Mouse (Mus musculus) midbrain, embryonic 15.5 days (tissue): ENCODE data around the gene Casz1. TPM values are rescaled to one million over a fixed set of nuclear protein-coding genes. Genes with fewer than 3 reads are reported as not detected.

Experiments
- ATAC-seq: fragments of 200-750 bp; cut with Nextera tagmentation; replicated peaks from 2 replicates; pipeline ENCODE4 v1.8.0; 2017; ENCODE audit warnings: moderate TSS enrichment
- H3K27ac ChIP-seq: fragments of 300-500 bp; sonication (generic); 2 replicates; pipeline ENCODE4 v1.5.1; 2015; ENCODE audit warnings: mild to moderate bottlenecking, inconsistent platforms
- H3K27me3 ChIP-seq: fragments of 300-500 bp; sonication (generic); replicated peaks from 2 replicates; pipeline ENCODE4 v1.6.1; 2015; ENCODE audit warnings: inconsistent platforms
- H3K36me3 ChIP-seq: fragments of 300-500 bp; sonication (generic); replicated peaks from 2 replicates; pipeline ENCODE4 v1.6.1; 2015; ENCODE audit warnings: inconsistent platforms
- H3K4me1 ChIP-seq: fragments of 300-500 bp; sonication (generic); 2 replicates; pipeline ENCODE4 v1.6.1; 2015; ENCODE audit warnings: inconsistent platforms
- H3K4me2 ChIP-seq: fragments of 300-500 bp; sonication (generic); 2 replicates; pipeline ENCODE4 v1.6.1; 2015; ENCODE audit warnings: inconsistent platforms, mild to moderate bottlenecking, moderate library complexity
- H3K4me3 ChIP-seq: fragments of 300-500 bp; sonication (generic); 2 replicates; pipeline ENCODE4 v1.5.1; 2015; ENCODE audit warnings: mild to moderate bottlenecking, inconsistent platforms
- H3K9ac ChIP-seq: fragments of 300-500 bp; sonication (generic); 2 replicates; pipeline ENCODE4 v1.6.1; 2015; ENCODE audit warnings: mild to moderate bottlenecking, inconsistent platforms
- H3K9me3 ChIP-seq: fragments of 300-500 bp; sonication (generic); 2 replicates; pipeline ENCODE4 v1.6.1; 2016; ENCODE audit warnings: inconsistent platforms
- WGBS: fragments of 180-500 bp; shearing (Covaris S2); methylation state at CpG from one replicate; pipeline ENCODE4 v1.1.7; 2015; ENCODE audit warnings: mixed read lengths; 5-methylcytosine and 5-hydroxymethylcytosine counted together
- polyA plus RNA-seq: library from polyadenylated mRNA; unstranded; fragments of >200 nt; fragmentation: Nextera tagmentation; extraction: Ambion mirVana; gene quantifications from 2 replicates; pipeline ENCODE4 v1.2.1, GENCODE M21; 2015

The Casz1 gene
- polyA plus RNA-seq, 1 experiment from 2014 or later = 2.8 TPM

DNA sequence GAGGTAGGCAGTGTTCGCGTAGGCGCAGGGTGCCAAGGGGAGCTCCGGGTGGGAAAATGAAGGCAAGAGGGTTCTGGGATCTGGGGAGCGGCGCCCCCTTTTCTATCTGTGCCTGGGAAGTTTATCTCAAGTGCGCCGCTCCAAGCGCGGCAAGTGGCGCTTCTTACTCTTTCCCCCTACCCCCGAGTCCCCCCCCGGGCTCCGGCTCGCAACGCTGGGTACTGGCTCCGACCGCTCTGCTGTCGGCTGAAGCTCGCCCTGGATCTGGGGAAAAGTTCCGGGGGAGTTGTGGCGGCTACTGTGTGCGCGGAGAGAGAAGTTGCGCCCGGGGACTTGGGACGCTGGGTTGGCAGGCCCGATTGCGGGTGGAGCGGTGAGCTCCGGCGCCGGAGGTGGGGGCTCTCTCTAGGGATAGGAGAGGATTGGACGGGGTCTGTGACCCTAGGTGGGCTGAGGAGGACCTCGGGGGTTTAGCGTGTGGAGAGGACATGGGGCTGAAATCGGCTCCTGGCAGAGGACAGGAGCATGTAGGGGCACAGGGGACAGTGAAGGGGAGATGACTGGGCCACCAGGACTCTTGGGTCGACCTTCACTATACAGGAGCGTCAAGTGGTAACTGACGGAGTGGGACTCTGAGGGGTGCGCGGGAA lies 1.1 kb downstream of the Casz1 start:
- no peaks in the 10 kb centered on the region for H3K36me3 ChIP-seq
- H3K9me3 ChIP-seq = no peaks in the 10 kb centered on the region
- H3K4me2 ChIP-seq = peak overlapping the region; percentile 99
- peak overlapping the region; percentile 18; the same call in 1 of the 2 replicates for H3K9ac ChIP-seq
- ATAC-seq = no peak
- H3K27ac ChIP-seq = no peak overlapping the region
- WGBS = under 1% methylated on average over 42 of the region's 42 CpGs
- H3K4me3 ChIP-seq = peak overlapping the region; percentile 59
- peaks cover 74% of the 10 kb centered on the region for H3K27me3 ChIP-seq
- H3K4me1 ChIP-seq = peaks cover 48% of the 10 kb centered on the region

- H3K9ac ChIP-seq = 0 out of 2 replicates have a peak overlapping the region, but pooled peaks have one; percentile 18
- WGBS = under 1% methylated on average over 63 of the region's 64 CpGs
- H3K27me3 ChIP-seq = peaks cover 74% of the 10 kb centered on the region
- no peaks in the 10 kb centered on the region for H3K9me3 ChIP-seq
- H3K27ac ChIP-seq = no peak overlapping the region
- H3K36me3 ChIP-seq = no peaks in the 10 kb centered on the region
- peak overlapping the region; percentile 99 for H3K4me2 ChIP-seq
- peak overlapping the region; percentile 59 for H3K4me3 ChIP-seq
- no peak for ATAC-seq
- H3K4me1 ChIP-seq = peaks cover 56% of the 10 kb centered on the region
Measured at GRCm38 (mm10) chr4:148805811-148806747, 1.9 kb downstream of the Casz1 start.

DNA sequence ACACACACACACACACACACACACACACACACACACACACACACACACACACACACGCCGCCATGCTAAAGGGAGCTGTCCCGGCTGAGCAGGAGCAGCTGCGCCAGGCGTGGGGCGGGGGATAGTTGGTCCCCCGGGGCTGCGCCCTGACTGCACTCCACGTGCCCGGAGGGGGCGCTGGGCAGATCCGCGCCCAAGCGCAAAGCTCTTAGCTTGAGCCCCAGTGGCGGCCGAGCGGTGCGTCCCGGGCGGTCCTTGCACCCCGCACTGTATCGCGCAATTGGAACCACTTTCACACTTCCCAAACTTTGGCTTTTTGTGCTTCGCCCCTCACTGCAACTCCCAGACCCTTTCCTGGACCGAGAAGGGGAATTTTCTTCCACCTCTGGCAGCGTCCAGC lies 2.6 kb downstream of the Casz1 start:
- no peaks in the 10 kb centered on the region for H3K9me3 ChIP-seq
- WGBS = under 1% methylated on average over 20 of the region's 26 CpGs
- H3K27me3 ChIP-seq = peaks cover 76% of the 10 kb centered on the region
- H3K27ac ChIP-seq = no peak overlapping the region
- H3K9ac ChIP-seq = no peak overlapping the region
- no peak for ATAC-seq
- H3K4me1 ChIP-seq = peaks cover 61% of the 10 kb centered on the region
- peak overlapping the region; percentile 99 for H3K4me2 ChIP-seq
- peak overlapping the region; percentile 59 for H3K4me3 ChIP-seq
- no peaks in the 10 kb centered on the region for H3K36me3 ChIP-seq

- no peak for ATAC-seq
Measured at GRCm38 (mm10) chr4:148807397-148807796, 3.2 kb downstream of the Casz1 start.

GRCm38 (mm10) chr4:148808839-148809238 lies 4.6 kb downstream of the Casz1 start:
- Histone ChIP-seq H3K9ac (no peak overlapping the region), H3K27ac (no peak overlapping the region), H3K27me3 (peaks cover 81% of the 10 kb centered on the region), H3K4me1 (peaks cover 73% of the 10 kb centered on the region), H3K9me3 (no peaks in the 10 kb centered on the region), H3K4me3 (no peak overlapping the region), H3K36me3 (no peaks in the 10 kb centered on the region), H3K4me2 (no peak overlapping the region)
- no peak for ATAC-seq
- WGBS = 30% methylated on average over 2 of the region's 2 CpGs

More at GRCm38 (mm10) chr4:148807397-148807796, 3.2 kb downstream of the Casz1 start:
- Histone ChIP-seq H3K36me3 (no peaks in the 10 kb centered on the region), H3K27me3 (peaks cover 78% of the 10 kb centered on the region), H3K9ac (no peak overlapping the region), H3K4me2 (peak overlapping the region; percentile 99), H3K4me3 (no peak overlapping the region; the same call in 1 of the 2 replicates), H3K4me1 (peaks cover 66% of the 10 kb centered on the region), H3K27ac (no peak overlapping the region), H3K9me3 (no peaks in the 10 kb centered on the region)
- WGBS = 0% methylated on average over 9 of the region's 9 CpGs

DNA sequence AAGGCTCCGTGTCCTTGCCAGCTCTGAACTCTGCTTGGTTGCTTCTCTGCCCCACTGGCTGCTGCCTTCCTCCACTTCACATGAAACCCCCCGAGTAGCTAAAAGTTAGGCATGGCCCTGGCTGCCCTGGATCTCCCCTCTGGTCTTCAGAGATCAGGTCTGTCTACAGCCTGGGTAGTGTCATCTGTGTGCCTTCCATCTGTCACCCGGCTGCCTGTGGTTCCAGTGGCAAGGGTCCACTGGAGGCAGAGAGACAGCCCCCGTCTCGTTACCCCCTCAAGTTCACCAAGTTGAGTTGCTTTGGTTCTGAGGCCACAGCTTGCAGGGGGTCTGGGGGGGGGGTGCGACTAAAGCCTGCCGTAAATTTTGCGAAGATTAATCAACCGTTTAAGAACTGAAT lies 6.5 kb downstream of the Casz1 start:
- Histone ChIP-seq H3K36me3 (no peaks in the 10 kb centered on the region), H3K4me3 (no peak overlapping the region), H3K9ac (no peak overlapping the region), H3K4me2 (no peak overlapping the region), H3K9me3 (no peaks in the 10 kb centered on the region), H3K27me3 (peaks cover 72% of the 10 kb centered on the region), H3K27ac (no peak overlapping the region), H3K4me1 (peaks cover 56% of the 10 kb centered on the region)
- 46% methylated on average over 9 of the region's 9 CpGs for WGBS
- ATAC-seq = no peak

DNA sequence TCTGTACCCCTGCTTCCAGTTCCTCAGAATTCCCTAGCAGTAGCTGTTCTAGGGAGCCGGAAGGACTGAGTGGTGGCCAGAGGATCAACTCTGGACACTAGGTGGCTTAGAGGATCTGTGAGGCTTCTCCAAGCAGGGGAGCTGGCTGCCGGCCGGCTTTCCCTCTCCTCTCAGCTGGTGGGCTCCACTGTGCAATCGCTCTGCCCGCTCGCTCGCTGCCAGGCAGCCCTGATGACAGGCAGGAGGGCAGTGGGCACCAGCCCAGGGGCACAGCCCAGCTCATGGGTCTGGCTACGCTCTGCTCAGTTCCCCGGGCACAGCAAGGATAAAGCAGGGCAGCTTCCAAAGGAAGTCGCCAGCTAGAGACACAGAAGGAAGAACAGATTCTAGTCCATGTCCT lies 7.7 kb downstream of the Casz1 start:
- no peak overlapping the region for H3K9ac ChIP-seq
- no peaks in the 10 kb centered on the region for H3K36me3 ChIP-seq
- WGBS = 7% methylated on average over 10 of the region's 10 CpGs
- peaks cover 73% of the 10 kb centered on the region for H3K27me3 ChIP-seq
- peak overlapping the region; percentile 37 for H3K4me2 ChIP-seq
- H3K4me1 ChIP-seq = peaks cover 52% of the 10 kb centered on the region
- H3K9me3 ChIP-seq = no peaks in the 10 kb centered on the region
- H3K27ac ChIP-seq = no peak overlapping the region
- ATAC-seq = peak; percentile 79
- no peak overlapping the region for H3K4me3 ChIP-seq

GRCm38 (mm10) chr4:148813247-148813646 lies 9.0 kb downstream of the Casz1 start:
- Histone ChIP-seq H3K27me3 (peaks cover 78% of the 10 kb centered on the region), H3K4me1 (peaks cover 46% of the 10 kb centered on the region)
- WGBS = 71% methylated on average over 6 of the region's 6 CpGs

DNA sequence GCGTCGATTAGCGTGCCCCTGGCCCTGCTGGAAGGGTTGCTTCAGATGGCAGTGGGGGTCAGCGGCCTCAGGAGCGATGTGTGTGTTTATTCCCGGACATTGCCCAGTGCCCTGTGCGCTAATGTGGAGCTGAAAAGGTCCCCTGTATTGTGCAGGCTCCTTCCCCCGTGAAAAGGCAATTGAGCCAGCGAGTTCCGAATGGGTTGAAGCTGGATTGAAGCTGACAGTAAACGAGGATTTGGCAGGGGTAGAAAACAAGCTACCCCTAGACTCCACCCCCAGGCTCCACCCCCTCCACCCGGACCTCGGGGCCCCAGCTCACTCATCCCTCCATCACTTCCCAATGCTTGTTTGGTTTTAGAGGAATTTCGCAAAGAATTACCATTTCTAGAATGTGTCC lies 12.3 kb downstream of the Casz1 start:
- peak overlapping the region; percentile 25 for H3K4me2 ChIP-seq
- H3K4me3 ChIP-seq = no peak overlapping the region
- H3K9ac ChIP-seq = no peak overlapping the region
- peaks cover 54% of the 10 kb centered on the region for H3K27me3 ChIP-seq
- 6% methylated on average over 14 of the region's 14 CpGs for WGBS
- peaks cover 29% of the 10 kb centered on the region for H3K4me1 ChIP-seq
- no peaks in the 10 kb centered on the region for H3K36me3 ChIP-seq
- H3K9me3 ChIP-seq = no peaks in the 10 kb centered on the region
- no peak for ATAC-seq
- no peak overlapping the region for H3K27ac ChIP-seq

More at GRCm38 (mm10) chr4:148813247-148813646, 9.0 kb downstream of the Casz1 start:
- no peak overlapping the region for H3K4me2 ChIP-seq
- no peak overlapping the region for H3K9ac ChIP-seq
- ATAC-seq = no peak
- H3K27ac ChIP-seq = no peak overlapping the region
- no peak overlapping the region for H3K4me3 ChIP-seq
- H3K36me3 ChIP-seq = no peaks in the 10 kb centered on the region
- H3K9me3 ChIP-seq = no peaks in the 10 kb centered on the region

- H3K4me3 ChIP-seq = no peak overlapping the region
- H3K4me1 ChIP-seq = peaks cover 15% of the 10 kb centered on the region
- H3K9ac ChIP-seq = no peak overlapping the region
- no peaks in the 10 kb centered on the region for H3K9me3 ChIP-seq
- no peak overlapping the region for H3K4me2 ChIP-seq
- WGBS = 95% methylated on average over 12 of the region's 12 CpGs
- peaks cover 40% of the 10 kb centered on the region for H3K27me3 ChIP-seq
- no peaks in the 10 kb centered on the region for H3K36me3 ChIP-seq
- no peak for ATAC-seq
- no peak overlapping the region for H3K27ac ChIP-seq
Measured at GRCm38 (mm10) chr4:148818161-148818560, 13.9 kb downstream of the Casz1 start.

DNA sequence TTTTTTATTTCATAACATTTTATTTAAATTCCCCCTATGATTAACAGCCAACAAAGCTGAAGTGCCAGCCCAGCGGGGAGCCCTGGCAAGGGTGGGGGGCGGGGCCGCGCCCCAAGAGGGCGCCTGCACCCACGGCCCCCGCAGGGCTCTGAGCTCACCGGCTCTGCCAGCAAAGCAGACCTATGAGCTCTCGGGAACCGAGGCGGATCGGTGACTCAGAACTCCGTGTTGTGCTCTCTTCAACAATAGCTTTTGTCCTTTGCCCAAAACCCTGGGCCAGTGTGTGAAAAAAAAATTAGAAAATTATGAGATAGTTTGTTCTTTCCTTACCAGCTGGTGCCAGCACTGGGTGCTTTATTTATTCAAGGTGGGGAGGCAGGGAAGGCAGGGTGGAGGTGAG lies 15.9 kb downstream of the Casz1 start:
- Histone ChIP-seq H3K4me3 (no peak overlapping the region), H3K4me1 (peaks cover 13% of the 10 kb centered on the region), H3K27me3 (peaks cover 33% of the 10 kb centered on the region), H3K36me3 (no peaks in the 10 kb centered on the region), H3K27ac (no peak overlapping the region), H3K4me2 (no peak overlapping the region), H3K9ac (no peak overlapping the region), H3K9me3 (no peaks in the 10 kb centered on the region)
- 46% methylated on average over 13 of the region's 13 CpGs for WGBS
- ATAC-seq = no peak

DNA sequence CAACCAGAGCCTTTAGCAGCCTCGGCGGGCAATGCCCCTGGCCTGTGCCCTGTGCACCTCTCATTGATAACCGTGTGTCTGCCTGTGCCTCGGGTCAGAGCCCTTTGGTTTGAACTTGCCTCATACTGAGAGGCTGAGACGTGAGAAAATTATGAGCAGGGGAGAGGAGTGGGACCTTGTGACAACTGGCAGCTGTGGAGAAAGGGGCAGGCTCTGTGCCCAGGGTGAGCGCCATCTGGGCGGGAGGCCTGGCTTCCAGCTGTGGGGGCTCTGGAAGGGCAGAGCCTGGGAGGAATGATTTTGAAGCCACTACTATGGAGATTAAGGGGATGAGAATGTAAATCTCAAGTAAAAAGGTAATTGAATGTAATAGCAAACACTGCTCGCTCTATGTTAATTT lies 19.1 kb downstream of the Casz1 start:
- Histone ChIP-seq H3K36me3 (no peaks in the 10 kb centered on the region), H3K9ac (no peak overlapping the region), H3K4me1 (peaks cover 8% of the 10 kb centered on the region; the same call in 1 of the 2 replicates), H3K27ac (no peak overlapping the region), H3K9me3 (no peaks in the 10 kb centered on the region), H3K4me3 (no peak overlapping the region), H3K4me2 (no peak overlapping the region), H3K27me3 (peaks cover 4% of the 10 kb centered on the region; the same call in 1 of the 2 replicates)
- ATAC-seq = 0 out of 2 replicates have a peak, but pooled peaks have one; percentile 27
- 69% methylated on average over 8 of the region's 8 CpGs for WGBS
